Mouse (Mus musculus) heart, postnatal 25 days (tissue): ENCODE measurements around the gene Spp1. TPM values are rescaled to one million over a fixed set of nuclear protein-coding genes. Genes with fewer than 3 reads are reported as not detected.

Experiments used
- DNase-seq: peaks from one replicate; pipeline ENCODE4 v3.0.0; 2022; ENCODE audit warnings: low spot score
- intact Hi-C: fragments of 180-260 bp; cut with DNase I; formaldehyde crosslinking; loops from one replicate; pipeline ENCODE4 v1.15.1; 2025
- total RNA-seq, 2 experiments: library from RNA; stranded (reverse); gene quantifications; 2 replicates each; pipeline ENCODE4 v1.2.3; 2021

The Spp1 gene
- total RNA-seq, 2 experiments from 2014 or later: 0.55 to 0.59 TPM

DNA sequence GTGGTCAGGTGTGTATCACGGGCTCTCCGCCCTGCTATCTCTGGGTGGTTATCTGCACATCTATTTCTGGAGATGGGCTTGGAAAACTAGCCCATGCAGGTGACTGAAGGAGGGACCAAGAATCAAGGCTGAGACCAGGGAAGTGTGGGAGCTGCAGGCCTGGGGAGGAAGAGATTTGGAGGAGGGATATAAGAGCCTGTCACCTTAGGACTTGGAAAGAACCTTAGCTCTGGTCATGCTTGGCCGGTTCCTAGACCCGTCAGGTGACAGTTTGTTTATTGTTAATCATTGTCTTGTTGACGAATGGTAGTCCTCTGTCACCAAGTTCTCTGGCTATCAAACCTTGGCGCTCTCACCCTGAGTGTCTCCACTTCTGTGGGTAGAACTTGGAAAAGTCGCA lies 45.4 kb downstream of the Spp1 start:
- intact Hi-C loops: no loop called here
- DNase-seq: no peak

GRCm38 (mm10) chr5:104482856-104483255 lies 47.9 kb downstream of the Spp1 start:
- intact Hi-C loops: no loop called here
- no peak for DNase-seq

Other genes with a start within 250 kb of the Spp1 start
- gene Dmp1, start 232.5 kb upstream of the Spp1 start, total RNA-seq: not detected
- not detected for gene Ibsp, start 135.9 kb upstream of the Spp1 start, total RNA-seq
- not detected for gene Mepe, start 109.8 kb upstream of the Spp1 start, total RNA-seq
- gene Pkd2, start 24.3 kb downstream of the Spp1 start, total RNA-seq: 10 to 100 TPM; 21.6 to 25.5 TPM
- 1 to 10 TPM; 4.0 to 5.3 TPM for gene BC005561, start 73.2 kb downstream of the Spp1 start, total RNA-seq